Mouse (Mus musculus): ENCODE measurements around the gene Fmo5.

Fmo5 gene

GRCm38 (mm10) chr3:97682159-97682502 is 53.5 kb downstream of the Fmo5 start:
- DNase-seq = no peak

- DNase-seq = no peak
These were observed 54.0 kb downstream of the Fmo5 start for GRCm38 (mm10) chr3:97682576-97682975.

GRCm38 (mm10) chr3:97683560-97684195 is 55.1 kb downstream of the Fmo5 start:
- no peak for DNase-seq

GRCm38 (mm10) chr3:97686372-97687117 is 57.9 kb downstream of the Fmo5 start:
- no peak for DNase-seq

GRCm38 (mm10) chr3:97689289-97689688 is 60.7 kb downstream of the Fmo5 start:
- no peak for DNase-seq

GRCm38 (mm10) chr3:97690590-97690989 is 62.0 kb downstream of the Fmo5 start:
- no peak for DNase-seq

- no peak for DNase-seq
These were observed 62.9 kb downstream of the Fmo5 start for GRCm38 (mm10) chr3:97691443-97692017.

- no peak for DNase-seq
These were observed 65.2 kb downstream of the Fmo5 start for GRCm38 (mm10) chr3:97693806-97694205.

- DNase-seq = no peak
These were observed 68.3 kb downstream of the Fmo5 start for GRCm38 (mm10) chr3:97696866-97697265.

GRCm38 (mm10) chr3:97697291-97697690 is 68.7 kb downstream of the Fmo5 start:
- no peak for DNase-seq

- no peak for DNase-seq
These were observed 70.5 kb downstream of the Fmo5 start for GRCm38 (mm10) chr3:97699061-97699460.

GRCm38 (mm10) chr3:97701198-97701597 is 72.6 kb downstream of the Fmo5 start:
- DNase-seq = no peak

GRCm38 (mm10) chr3:97702448-97703080 is 74.0 kb downstream of the Fmo5 start:
- no peak for DNase-seq
